Mouse (Mus musculus) cerebellum, postnatal 10 days (tissue): Measurements from ENCODE around the gene Mrgprf.
A peak's percentile ranks its signal among the peaks of the same experiment; 100 is the strongest.

ENCODE experiments used
- DNase-seq, 2 experiments: peaks; one replicate each; pipeline ENCODE4 v3.0.0; 2021; ENCODE audit warnings: mixed read lengths in 2 of 2

Mrgprf gene

GRCm38 (mm10) chr7:145301008-145301340, 346 bp downstream of the Mrgprf start:
- no peak for DNase-seq

GRCm38 (mm10) chr7:145301341-145302005, 845 bp downstream of the Mrgprf start:
- peak; percentile 62 to 71 for DNase-seq

- peak; percentile 57 for DNase-seq
Observed at GRCm38 (mm10) chr7:145302488-145303285, 2.1 kb downstream of the Mrgprf start.

- DNase-seq, result peak; percentile 35 to 54
Observed at GRCm38 (mm10) chr7:145304153-145304552, 3.5 kb downstream of the Mrgprf start.

- no peak for DNase-seq
Observed at GRCm38 (mm10) chr7:145307636-145308035, 7.0 kb downstream of the Mrgprf start.

GRCm38 (mm10) chr7:145308061-145308675, 7.5 kb downstream of the Mrgprf start:
- DNase-seq, result peak; percentile 82 to 83

GRCm38 (mm10) chr7:145308866-145309265, 8.2 kb downstream of the Mrgprf start:
- no peak for DNase-seq

- DNase-seq, result peak; percentile 37 to 54
Observed at GRCm38 (mm10) chr7:145309877-145310276, 9.2 kb downstream of the Mrgprf start.

- DNase-seq, result no peak
Observed at GRCm38 (mm10) chr7:145310526-145310925, 9.9 kb downstream of the Mrgprf start.

- no peak for DNase-seq
Observed at GRCm38 (mm10) chr7:145312137-145312536, 11.5 kb downstream of the Mrgprf start.

- peak; percentile 37 to 48 for DNase-seq
Observed at GRCm38 (mm10) chr7:145314785-145315411, 14.3 kb downstream of the Mrgprf start, which contains the start of gene Mrgprd. Gene Mrgprd, plus strand, starts transcription at chr7:145314835.

GRCm38 (mm10) chr7:145317522-145317921, 16.9 kb downstream of the Mrgprf start:
- DNase-seq, result peak; percentile 54 to 69

GRCm38 (mm10) chr7:145319481-145319880, 18.9 kb downstream of the Mrgprf start:
- peak; percentile 45 to 56 for DNase-seq

GRCm38 (mm10) chr7:145323607-145324006, 23.0 kb downstream of the Mrgprf start:
- no peak for DNase-seq

GRCm38 (mm10) chr7:145325697-145326096, 25.1 kb downstream of the Mrgprf start:
- no peak for DNase-seq

GRCm38 (mm10) chr7:145329982-145330381, 29.4 kb downstream of the Mrgprf start:
- DNase-seq, result no peak

GRCm38 (mm10) chr7:145330641-145331040, 30.0 kb downstream of the Mrgprf start:
- DNase-seq, result no peak

GRCm38 (mm10) chr7:145332376-145333041, 31.9 kb downstream of the Mrgprf start:
- peak; percentile 80 to 84 for DNase-seq

- DNase-seq, result no peak
Observed at GRCm38 (mm10) chr7:145333936-145334335, 33.3 kb downstream of the Mrgprf start.

- peak; percentile 51 to 58 for DNase-seq
Observed at GRCm38 (mm10) chr7:145334428-145335027, 33.9 kb downstream of the Mrgprf start.

- DNase-seq, result peak; percentile 97
Observed at GRCm38 (mm10) chr7:145335199-145335598, 34.6 kb downstream of the Mrgprf start.
